Mouse (Mus musculus): ENCODE results near the gene Senp6. TPM values are rescaled to one million over a fixed set of nuclear protein-coding genes. Genes with fewer than 3 reads are reported as not detected.

Gene Senp6
- polyA plus RNA-seq, 1 experiment from 2014 or later = 60.6 TPM

- Histone ChIP-seq H3K36me3 (no peaks in the 10 kb centered on the region), H3K4me2 (peak overlapping the region; percentile 76), H3K4me1 (replicated peaks) (peaks cover 11% of the 10 kb centered on the region), H3K9me3 (no peaks in the 10 kb centered on the region), H3K27ac (replicated peaks) (no peak overlapping the region), H3K9ac (peak overlapping the region; percentile 82), H3K27me3 (no peaks in the 10 kb centered on the region), H3K4me3 (peak overlapping the region; percentile 80)
- peak; percentile 4; the same call in 1 of the 2 replicates for ATAC-seq (ENCODE audit: low read depth)
- WGBS = 5% methylated on average over 13 of the region's 13 CpGs
Measured at GRCm38 (mm10) chr9:80164191-80164590, 97.5 kb downstream of the Senp6 start.

- H3K9ac ChIP-seq = peak within 1 kb of the TSS; percentile 82
- H3K9me3 ChIP-seq = no peaks in the 10 kb centered on the region
- peaks cover 11% of the 10 kb centered on the region for H3K4me1 ChIP-seq (replicated peaks)
- no peaks in the 10 kb centered on the region for H3K27me3 ChIP-seq
- peak within 1 kb of the TSS; percentile 76 for H3K4me2 ChIP-seq
- H3K27ac ChIP-seq (replicated peaks) = peak within 1 kb of the TSS; percentile 85
- H3K36me3 ChIP-seq = no peaks in the 10 kb centered on the region
- under 1% methylated on average over 69 of the region's 69 CpGs for WGBS
- H3K4me3 ChIP-seq = peak within 1 kb of the TSS; percentile 80
- peak; percentile 97 for ATAC-seq (ENCODE audit: low read depth)
Measured at GRCm38 (mm10) chr9:80164611-80165474, 98.1 kb downstream of the Senp6 start, which contains the start of gene Myo6. TSS of gene Myo6 (plus strand) at chr9:80165031.

- 44% methylated on average over 9 of the region's 9 CpGs for WGBS
- no peak overlapping the region for H3K27ac ChIP-seq (replicated peaks)
- H3K9ac ChIP-seq = 0 out of 2 replicates have a peak overlapping the region, but pooled peaks have one; percentile 41
- H3K9me3 ChIP-seq = no peaks in the 10 kb centered on the region
- H3K4me1 ChIP-seq (replicated peaks) = peaks cover 11% of the 10 kb centered on the region
- H3K4me3 ChIP-seq = peak overlapping the region; percentile 80
- H3K36me3 ChIP-seq = no peaks in the 10 kb centered on the region
- H3K27me3 ChIP-seq = no peaks in the 10 kb centered on the region
- no peak for ATAC-seq (ENCODE audit: low read depth)
- H3K4me2 ChIP-seq = peak overlapping the region; percentile 76
Measured at GRCm38 (mm10) chr9:80165690-80166089, 99.0 kb downstream of the Senp6 start.

DNA sequence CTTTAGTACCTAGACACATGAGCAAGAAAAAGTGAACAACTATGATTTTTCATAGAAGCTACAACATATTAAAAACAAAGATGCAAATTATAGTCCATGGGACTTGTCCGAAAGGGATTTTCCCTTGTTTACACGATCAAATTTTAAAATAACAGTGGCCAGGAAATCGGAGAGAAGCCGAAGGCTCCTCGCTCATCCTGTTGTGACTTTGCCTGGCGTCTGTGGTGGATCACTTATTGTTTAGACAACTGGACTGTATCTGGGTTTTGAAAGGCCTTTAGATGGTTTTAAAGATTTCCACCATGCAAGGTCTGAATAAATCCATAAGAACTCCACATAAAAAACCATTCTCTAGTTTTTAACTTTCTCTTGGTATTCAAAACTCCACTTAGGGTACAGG, 99.7 kb downstream of the Senp6 start:
- 79% methylated on average over 6 of the region's 6 CpGs for WGBS
- no peaks in the 10 kb centered on the region for H3K36me3 ChIP-seq
- no peak overlapping the region for H3K27ac ChIP-seq (replicated peaks)
- peak overlapping the region; percentile 76 for H3K4me2 ChIP-seq
- H3K9ac ChIP-seq = no peak overlapping the region
- no peaks in the 10 kb centered on the region for H3K9me3 ChIP-seq
- peaks cover 7% of the 10 kb centered on the region for H3K4me1 ChIP-seq (replicated peaks)
- no peak for ATAC-seq (ENCODE audit: low read depth)
- no peak overlapping the region; the same call in 1 of the 2 replicates for H3K4me3 ChIP-seq
- H3K27me3 ChIP-seq = no peaks in the 10 kb centered on the region

DNA sequence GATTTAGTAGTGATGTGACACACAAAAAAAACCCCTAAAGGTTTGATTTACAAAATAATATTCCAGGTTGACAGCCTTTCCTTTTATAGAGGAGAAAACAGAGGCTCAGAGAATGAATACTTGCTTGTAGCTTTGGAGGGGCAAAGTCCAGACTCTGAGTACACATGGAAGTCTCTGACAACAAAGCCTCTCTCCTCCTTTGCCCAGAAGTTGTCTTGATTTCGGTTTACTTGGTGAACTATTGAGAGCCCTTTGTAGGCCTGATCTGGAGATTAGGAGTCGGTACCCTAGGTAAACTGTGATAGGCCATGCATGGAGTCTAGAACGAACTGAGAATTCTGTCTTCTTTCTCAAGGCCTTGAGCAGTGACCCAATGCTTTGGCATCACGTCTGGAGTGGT, 100.4 kb downstream of the Senp6 start:
- Histone ChIP-seq H3K4me3 (no peak overlapping the region), H3K4me1 (replicated peaks) (peaks cover 5% of the 10 kb centered on the region), H3K27me3 (no peaks in the 10 kb centered on the region), H3K9ac (no peak overlapping the region), H3K27ac (replicated peaks) (no peak overlapping the region), H3K9me3 (no peaks in the 10 kb centered on the region), H3K36me3 (no peaks in the 10 kb centered on the region), H3K4me2 (0 out of 2 replicates have a peak overlapping the region, but pooled peaks have one; percentile 1)
- no peak for ATAC-seq (ENCODE audit: low read depth)
- 84% methylated on average over 4 of the region's 4 CpGs for WGBS

GRCm38 (mm10) chr9:80169551-80169950, 102.8 kb downstream of the Senp6 start:
- ATAC-seq (ENCODE audit: low read depth) = no peak
- WGBS = 78% methylated on average over 9 of the region's 9 CpGs
- Histone ChIP-seq H3K36me3 (no peaks in the 10 kb centered on the region), H3K4me3 (no peak overlapping the region), H3K4me2 (no peak overlapping the region), H3K4me1 (replicated peaks) (peaks cover 11% of the 10 kb centered on the region), H3K9me3 (no peaks in the 10 kb centered on the region), H3K9ac (no peak overlapping the region), H3K27ac (replicated peaks) (no peak overlapping the region), H3K27me3 (no peaks in the 10 kb centered on the region)

- no peak overlapping the region for H3K4me2 ChIP-seq
- ATAC-seq (ENCODE audit: low read depth) = no peak
- no peak overlapping the region for H3K9ac ChIP-seq
- H3K36me3 ChIP-seq = no peaks in the 10 kb centered on the region
- H3K27ac ChIP-seq (replicated peaks) = no peak overlapping the region
- no peaks in the 10 kb centered on the region for H3K27me3 ChIP-seq
- no peak overlapping the region for H3K4me3 ChIP-seq
- H3K4me1 ChIP-seq (replicated peaks) = peaks cover 11% of the 10 kb centered on the region
- H3K9me3 ChIP-seq = no peaks in the 10 kb centered on the region
Measured at GRCm38 (mm10) chr9:80171241-80171640, 104.5 kb downstream of the Senp6 start.

DNA sequence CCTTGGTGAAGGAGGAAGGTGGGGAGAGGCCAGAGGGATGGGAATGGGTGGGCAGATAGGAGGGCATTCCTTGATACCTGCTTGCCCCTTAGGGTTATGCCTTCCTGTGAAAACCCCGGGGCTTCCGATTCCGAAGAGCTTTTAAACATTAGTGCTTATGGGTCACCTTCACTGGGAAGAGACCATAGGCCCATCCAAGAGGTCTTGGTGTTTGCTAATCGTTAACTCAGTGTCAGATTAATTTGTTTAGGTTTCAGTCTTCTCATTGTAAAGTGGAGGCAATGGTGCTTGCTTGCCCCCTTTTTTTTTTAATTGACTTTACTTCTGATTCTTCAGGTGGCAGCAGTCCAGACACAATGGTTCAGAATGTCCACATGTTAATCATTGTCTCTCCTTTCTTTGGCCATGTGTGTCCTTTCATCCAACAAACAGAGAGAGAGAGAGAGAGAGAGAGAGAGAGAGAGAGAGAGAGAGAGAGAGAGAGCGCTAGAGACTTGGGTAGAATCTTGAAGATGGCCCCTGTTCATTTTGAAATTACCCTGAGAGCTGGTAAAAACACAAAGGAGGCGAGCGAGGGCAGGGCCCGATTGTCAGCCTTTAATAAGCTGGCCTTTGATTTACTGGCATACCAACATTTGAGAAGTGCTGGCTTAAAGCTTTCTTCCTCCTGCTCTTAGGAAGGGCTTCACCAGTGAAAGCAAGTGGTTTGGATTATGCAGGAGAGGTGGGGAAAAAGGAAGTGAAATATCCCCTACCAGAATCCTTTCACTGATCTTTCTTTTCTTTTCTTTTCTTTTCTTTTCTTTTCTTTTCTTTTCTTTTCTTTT, 105.9 kb downstream of the Senp6 start:
- no peak overlapping the region for H3K4me2 ChIP-seq
- H3K27ac ChIP-seq (replicated peaks) = 0 out of 2 replicates have a peak overlapping the region, but pooled peaks have one; percentile 33
- no peak overlapping the region for H3K9ac ChIP-seq
- H3K36me3 ChIP-seq = no peaks in the 10 kb centered on the region
- H3K27me3 ChIP-seq = no peaks in the 10 kb centered on the region
- H3K4me3 ChIP-seq = no peak overlapping the region
- no peak for ATAC-seq (ENCODE audit: low read depth)
- peaks cover 11% of the 10 kb centered on the region for H3K4me1 ChIP-seq (replicated peaks)
- WGBS = 52% methylated on average over 8 of the region's 8 CpGs
- H3K9me3 ChIP-seq = no peaks in the 10 kb centered on the region

GRCm38 (mm10) chr9:80173629-80174028, 106.9 kb downstream of the Senp6 start:
- WGBS = 29% methylated on average over 9 of the region's 9 CpGs
- Histone ChIP-seq H3K27me3 (no peaks in the 10 kb centered on the region), H3K36me3 (no peaks in the 10 kb centered on the region), H3K27ac (replicated peaks) (0 out of 2 replicates have a peak overlapping the region, but pooled peaks have one; percentile 33), H3K4me3 (no peak overlapping the region), H3K9ac (no peak overlapping the region), H3K4me1 (replicated peaks) (peaks cover 12% of the 10 kb centered on the region), H3K4me2 (no peak overlapping the region), H3K9me3 (no peaks in the 10 kb centered on the region)
- peak; percentile 70; the same call in 1 of the 2 replicates for ATAC-seq (ENCODE audit: low read depth)

- Histone ChIP-seq H3K36me3 (no peaks in the 10 kb centered on the region), H3K9me3 (no peaks in the 10 kb centered on the region), H3K27me3 (no peaks in the 10 kb centered on the region), H3K27ac (replicated peaks) (no peak overlapping the region), H3K9ac (no peak overlapping the region), H3K4me3 (no peak overlapping the region), H3K4me1 (replicated peaks) (peaks cover 18% of the 10 kb centered on the region), H3K4me2 (no peak overlapping the region)
- WGBS = 82% methylated on average over 13 of the region's 13 CpGs
- no peak for ATAC-seq (ENCODE audit: low read depth)
Measured at GRCm38 (mm10) chr9:80176696-80177478, 110.2 kb downstream of the Senp6 start.

DNA sequence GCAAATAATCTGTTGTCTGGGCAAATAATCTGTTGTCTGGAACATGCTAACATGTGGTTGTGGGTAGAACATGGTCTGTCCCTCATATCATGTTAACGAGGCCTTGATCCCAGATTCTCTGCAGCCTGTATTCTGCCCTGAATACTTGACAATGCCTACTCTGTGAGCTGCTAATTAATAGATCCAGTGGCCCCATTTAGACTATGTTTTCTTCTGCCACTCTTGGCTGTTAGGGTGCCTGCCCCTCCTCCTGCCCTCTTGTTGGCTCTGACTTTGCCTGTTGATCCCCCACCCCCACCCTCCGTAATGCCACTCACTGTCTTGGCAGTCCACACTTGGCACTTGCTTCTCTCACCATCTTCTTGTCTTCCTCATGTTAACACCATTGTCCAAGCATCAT, 112.0 kb downstream of the Senp6 start:
- Histone ChIP-seq H3K4me1 (replicated peaks) (peaks cover 8% of the 10 kb centered on the region), H3K4me2 (no peak overlapping the region), H3K9me3 (no peaks in the 10 kb centered on the region), H3K36me3 (no peaks in the 10 kb centered on the region), H3K27me3 (no peaks in the 10 kb centered on the region), H3K27ac (replicated peaks) (no peak overlapping the region), H3K9ac (no peak overlapping the region), H3K4me3 (no peak overlapping the region)
- 76% methylated on average over 2 of the region's 2 CpGs for WGBS
- no peak for ATAC-seq (ENCODE audit: low read depth)

All from neural tube, embryonic 13.5 days (tissue).